ENCODE assay signal across 21 mouse cellular contexts in genomic region chr19:32567025-32567424, GRCm38 (mm10). TPM values are rescaled to one million over a fixed set of nuclear protein-coding genes. Genes with fewer than 3 reads are reported as not detected.
DNase-seq lines count a peak whose midpoint lies in the region; ATAC-seq lines count a peak whose summit lies in the region.
"Had no signal": no experiment of that assay in that cellular context is flagged by ENCODE, and none has a peak within 500 bp of the region (broad histone marks: within the 10 kb centered on the region; RNA-seq: fewer than 3 reads in every experiment).

No protein-coding gene starts in this region.

- peak; percentile 56; the same call in 1 of the 2 replicates for ATAC-seq in monocyte, adult 5-6 weeks (replicated peaks; ENCODE audit: insufficient number of reproducible peaks, low FRiP score, low TSS enrichment, poor library complexity, severe bottlenecking)
- ATAC-seq: forebrain, embryonic 14.5 days; midbrain, embryonic 15.5 days; Patski had no signal

- peak; percentile 55 for DNase-seq in heart, adult 11 months
- no peak for DNase-seq in heart, adult 9 months (ENCODE audit: low spot score in 2 of 2)
- DNase-seq in lung, postnatal 14 days: peak; percentile 7
- DNase-seq in lung, postnatal 10 days: no peak
- DNase-seq in fibroblast of lung, adult 2 months (ENCODE audit: low read depth): peak; percentile 65
- no peak for DNase-seq in spleen, adult 12 weeks (ENCODE audit: low spot score)
- DNase-seq in heart, adult 8-10 months (ENCODE audit: low spot score): no peak
- DNase-seq: adrenal gland, postnatal 14 days; cerebellum, adult 2 months; cerebellum, postnatal 14 days; gastrocnemius, postnatal 25 days; heart, adult 2 months; heart, postnatal 14 days; kidney, adult 9 months; kidney, postnatal 10 days; right cerebral cortex, adult 18-20 months; right cerebral cortex, postnatal 4 days had no signal

RNA-seq across cellular contexts. Expression of gene Papss2, which starts 28.6 kb away (rescaled TPM):
- 0.58 to 2.8 TPM (median 1.4 TPM) in 3 replicates for total RNA-seq in monocyte, adult 5-6 weeks (2017)
- 10 to 100 TPM; 12.5 to 19.5 (median 15.6) TPM for total RNA-seq in heart, adult 8-10 months (2022)

Comparison
In these comparisons a context has a peak if more than half of its experiments do, and no peak if none do; other contexts are left out.
1. DNase-seq: peak in heart, adult 11 months (single experiment), lung, postnatal 14 days (single experiment) and fibroblast of lung, adult 2 months (single experiment); none in heart, adult 9 months (0 of 2), lung, postnatal 10 days (single experiment), spleen, adult 12 weeks (single experiment) and heart, adult 8-10 months (single experiment).